Mouse (Mus musculus): ENCODE measurements around the gene Ergic1.

Ergic1 gene

GRCm38 (mm10) chr17:26561290-26561640, at the start of gene Ergic1:
TSS of gene Ergic1 (plus strand) at chr17:26561489.
- DNase-seq (ENCODE audit: low read depth, low spot score): peak; percentile 89

- DNase-seq (ENCODE audit: low read depth, low spot score): no peak
Observed at GRCm38 (mm10) chr17:26511816-26512774, 49.2 kb upstream of the Ergic1 start.

- DNase-seq (ENCODE audit: low read depth, low spot score): no peak
Observed at GRCm38 (mm10) chr17:26512961-26513360, 48.3 kb upstream of the Ergic1 start.

GRCm38 (mm10) chr17:26513459-26514290, 47.6 kb upstream of the Ergic1 start:
- no peak for DNase-seq (ENCODE audit: low read depth, low spot score)

GRCm38 (mm10) chr17:26514581-26515030, 46.7 kb upstream of the Ergic1 start:
- DNase-seq (ENCODE audit: low read depth, low spot score): no peak

GRCm38 (mm10) chr17:26515675-26516074, 45.6 kb upstream of the Ergic1 start:
- DNase-seq (ENCODE audit: low read depth, low spot score): no peak

- peak; percentile 29 for DNase-seq (ENCODE audit: low read depth, low spot score)
Observed at GRCm38 (mm10) chr17:26518306-26518705, 43.0 kb upstream of the Ergic1 start.

- DNase-seq (ENCODE audit: low read depth, low spot score): no peak
Observed at GRCm38 (mm10) chr17:26522711-26523110, 38.6 kb upstream of the Ergic1 start.

GRCm38 (mm10) chr17:26524316-26524715, 37.0 kb upstream of the Ergic1 start:
- no peak for DNase-seq (ENCODE audit: low read depth, low spot score)

GRCm38 (mm10) chr17:26524801-26525200, 36.5 kb upstream of the Ergic1 start:
- no peak for DNase-seq (ENCODE audit: low read depth, low spot score)

- DNase-seq (ENCODE audit: low read depth, low spot score): no peak
Observed at GRCm38 (mm10) chr17:26525316-26525715, 36.0 kb upstream of the Ergic1 start.

- DNase-seq (ENCODE audit: low read depth, low spot score): no peak
Observed at GRCm38 (mm10) chr17:26527291-26527690, 34.0 kb upstream of the Ergic1 start.

- no peak for DNase-seq (ENCODE audit: low read depth, low spot score)
Observed at GRCm38 (mm10) chr17:26528751-26529150, 32.5 kb upstream of the Ergic1 start.

GRCm38 (mm10) chr17:26529791-26530241, 31.5 kb upstream of the Ergic1 start:
- DNase-seq (ENCODE audit: low read depth, low spot score): no peak

GRCm38 (mm10) chr17:26530590-26531081, 30.7 kb upstream of the Ergic1 start:
- DNase-seq (ENCODE audit: low read depth, low spot score): no peak

- peak; percentile 81 for DNase-seq (ENCODE audit: low read depth, low spot score)
Observed at GRCm38 (mm10) chr17:26531395-26532027, 29.8 kb upstream of the Ergic1 start.

- DNase-seq (ENCODE audit: low read depth, low spot score): peak; percentile 90
Observed at GRCm38 (mm10) chr17:26532476-26533045, 28.7 kb upstream of the Ergic1 start.

GRCm38 (mm10) chr17:26533871-26534372, 27.4 kb upstream of the Ergic1 start:
- DNase-seq (ENCODE audit: low read depth, low spot score): peak; percentile 21

- DNase-seq (ENCODE audit: low read depth, low spot score): no peak
Observed at GRCm38 (mm10) chr17:26534695-26535094, 26.6 kb upstream of the Ergic1 start.

GRCm38 (mm10) chr17:26535251-26536136, 25.8 kb upstream of the Ergic1 start:
- peak; percentile 62 for DNase-seq (ENCODE audit: low read depth, low spot score)

All from A20 (cell line).